Mouse (Mus musculus): ENCODE results near the gene Ivns1abp.

- no peak for TF ChIP-seq CTCF (IDR thresholded peaks at IDR 0.05; ENCODE audit: insufficient read depth, low read depth, low read length)
- TF ChIP-seq POLR2A (IDR thresholded peaks at IDR 0.05; ENCODE audit: insufficient read depth, low read depth, low read length), result no peak
These were observed 8.6 kb downstream of the Ivns1abp start for GRCm38 (mm10) chr1:151352911-151353310.
